Mouse (Mus musculus) gastrocnemius, postnatal 25 days (tissue): ENCODE measurements around the gene Fktn. TPM values are rescaled to one million over a fixed set of nuclear protein-coding genes. Genes with fewer than 3 reads are reported as not detected.

Source experiments
- DNase-seq: peaks from one replicate; pipeline ENCODE4 v3.0.0; 2022
- total RNA-seq, 2 experiments: library from RNA; stranded (reverse); gene quantifications; 1 replicate in 1 of 2; 2 replicates in 1 of 2; pipeline ENCODE4 v1.2.3; 2021

Gene Fktn
- total RNA-seq, 2 experiments from 2014 or later = 7.2 to 7.4 TPM

- DNase-seq = peak; percentile 78
Measured at GRCm38 (mm10) chr4:53825821-53826605, 112.2 kb downstream of the Fktn start, which contains the start of gene Tmem38b. Gene Tmem38b, plus strand, starts transcription at chr4:53826045.

GRCm38 (mm10) chr4:53826641-53827248, 112.9 kb downstream of the Fktn start:
- no peak for DNase-seq

Other genes with a start within 250 kb of the Fktn start
- 10 to 100 TPM; 14.0 to 16.4 TPM for gene Fsd1l, start 82.5 kb upstream of the Fktn start, total RNA-seq
- gene Tal2, start 65.7 kb downstream of the Fktn start, total RNA-seq = under 1 TPM; 0.56 to 0.72 TPM
- gene Tmem38b, start 112.0 kb downstream of the Fktn start, total RNA-seq = 10 to 100 TPM; 35.2 to 49.8 TPM